Mouse (Mus musculus) bone marrow macrophage, adult 2 months (primary cell): ENCODE measurements around the gene Vwa8.

Experiments used
- CTCF ChIP-seq: IDR thresholded peaks from 2 replicates; pipeline ENCODE4 v1.5.1; 2012; ENCODE audit warnings: low read depth, mild to moderate bottlenecking, low read length, moderate library complexity
- POLR2A ChIP-seq: IDR thresholded peaks from 2 replicates; pipeline ENCODE4 v1.6.1; 2012; ENCODE audit warnings: mild to moderate bottlenecking, low read depth, low read length, borderline replicate concordance

DNA sequence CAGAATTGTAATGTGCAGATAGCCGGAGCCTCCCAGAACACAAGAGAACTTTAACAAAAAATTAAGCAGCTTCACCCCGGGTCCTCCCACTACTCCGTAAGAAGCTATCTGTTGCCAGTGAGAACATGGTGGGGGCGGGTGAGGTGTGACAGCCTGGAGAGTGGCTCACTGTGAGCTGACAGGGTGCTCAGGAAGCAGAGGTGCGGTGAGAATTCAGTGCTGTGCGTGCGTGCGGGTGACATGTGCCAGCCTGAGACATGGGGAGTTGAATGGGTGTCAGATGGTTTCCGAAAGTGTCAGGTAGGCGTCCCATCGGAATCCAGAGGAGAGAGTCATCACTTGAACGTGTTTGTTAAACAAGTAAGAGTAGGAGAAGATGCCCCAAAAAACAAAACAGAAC lies 390.6 kb downstream of the Vwa8 start:
- TF ChIP-seq CTCF, result no peak
- no peak for TF ChIP-seq POLR2A
